28 mouse cellular contexts compared by ENCODE assay signal in genomic region chr5:116052826-116053225, GRCm38 (mm10). TPM values are rescaled to one million over a fixed set of nuclear protein-coding genes. Genes with fewer than 3 reads are reported as not detected.
"Had no signal": no experiment of that assay in that cellular context is flagged by ENCODE, and none has a peak within 500 bp of the region (broad histone marks: within the 10 kb centered on the region; RNA-seq: fewer than 3 reads in every experiment).

No protein-coding gene starts in this region.

- H3K4me1 ChIP-seq: heart, embryonic 10.5 days; hindbrain, embryonic 10.5 days; hindbrain, embryonic 12.5 days; limb, embryonic 10.5 days; limb, embryonic 12.5 days; liver, embryonic 13.5 days; liver, embryonic 15.5 days had no signal

- DNase-seq: gastrocnemius, postnatal 25 days; heart, adult 18-20 months; heart, postnatal 10 days; heart, postnatal 4 days; kidney, adult 18-20 months; kidney, postnatal 10 days; kidney, postnatal 25 days; kidney, postnatal 4 days; liver; liver, embryonic 13.5 days had no signal

- H3K9me3 ChIP-seq: heart, embryonic 10.5 days; heart, embryonic 12.5 days; hindbrain, embryonic 10.5 days; hindbrain, embryonic 12.5 days; limb, embryonic 10.5 days; limb, embryonic 12.5 days; liver, embryonic 13.5 days; liver, embryonic 15.5 days had no signal

- H3K9ac ChIP-seq: heart, embryonic 12.5 days; hindbrain, embryonic 12.5 days; hindbrain, embryonic 14.5 days; limb, embryonic 12.5 days; liver, embryonic 13.5 days; liver, embryonic 15.5 days had no signal

- H3K27me3 ChIP-seq: hindbrain, embryonic 12.5 days; limb, embryonic 12.5 days; liver, embryonic 13.5 days; liver, embryonic 15.5 days had no signal

- H3K27ac ChIP-seq: heart, embryonic 10.5 days; hindbrain, embryonic 10.5 days; hindbrain, embryonic 12.5 days; hindbrain, embryonic 14.5 days; hindbrain, postnatal 0 days; layer of hippocampus, adult 2 months; left cerebral cortex, adult 2 months; limb, embryonic 10.5 days; limb, embryonic 12.5 days; liver, embryonic 13.5 days; liver, embryonic 15.5 days had no signal

- H3K36me3 ChIP-seq: heart, embryonic 10.5 days; heart, embryonic 12.5 days; hindbrain, embryonic 10.5 days; hindbrain, embryonic 12.5 days; limb, embryonic 10.5 days; limb, embryonic 12.5 days; liver, embryonic 13.5 days; liver, embryonic 15.5 days had no signal

- H3K4me3 ChIP-seq: heart, embryonic 10.5 days; heart, embryonic 12.5 days; hindbrain, embryonic 10.5 days; hindbrain, embryonic 12.5 days; layer of hippocampus, adult 2 months; left cerebral cortex, adult 2 months; limb, embryonic 10.5 days; limb, embryonic 12.5 days; liver, embryonic 13.5 days; liver, embryonic 15.5 days had no signal

RNA-seq across cellular contexts. Expression of gene Tmem233, which starts 30.2 kb away (rescaled TPM):
- polyA plus RNA-seq: heart, embryonic 10.5 days; heart, embryonic 12.5 days; heart, embryonic 14.5 days; heart, embryonic 16.5 days; hindbrain, embryonic 10.5 days; hindbrain, embryonic 12.5 days; hindbrain, embryonic 14.5 days; hindbrain, postnatal 0 days; intestine, embryonic 14.5 days; intestine, embryonic 16.5 days; kidney, embryonic 14.5 days; kidney, embryonic 16.5 days; limb, embryonic 10.5 days; limb, embryonic 12.5 days; liver, embryonic 11.5 days; liver, embryonic 13.5 days; liver, embryonic 15.5 days had no signal
